Comparison of ENCODE assay signal across 7 mouse cellular contexts in genomic region chr19:29046961-29047333, GRCm38 (mm10). TPM values are rescaled to one million over a fixed set of nuclear protein-coding genes. Genes with fewer than 3 reads are reported as not detected.
DNase-seq lines count a peak whose midpoint lies in the region; ATAC-seq lines count a peak whose summit lies in the region.

No protein-coding gene starts in this region.

- H3K9ac ChIP-seq in neural tube, embryonic 11.5 days (ENCODE audit: low read length) = peak overlapping the region; percentile 92
- peak overlapping the region; percentile 80 for H3K9ac ChIP-seq in limb, embryonic 12.5 days (replicated peaks)
- 0 out of 2 replicates have a peak overlapping the region, but pooled peaks have one; percentile 79 for H3K9ac ChIP-seq in stomach, embryonic 15.5 days

- no peaks in the 10 kb centered on the region for H3K36me3 ChIP-seq in neural tube, embryonic 11.5 days (ENCODE audit: control insufficient read depth, insufficient read depth, low read length)
- H3K36me3 ChIP-seq in forebrain, embryonic 10.5 days (replicated peaks) = peaks cover 3% of the 10 kb centered on the region; the same call in 1 of the 2 replicates
- H3K36me3 ChIP-seq in limb, embryonic 12.5 days = 0 out of 2 replicates have a peak, but pooled peaks cover 2% of the 10 kb centered on the region
- H3K36me3 ChIP-seq in stomach, embryonic 15.5 days = no peaks in the 10 kb centered on the region

- H3K4me2 ChIP-seq in neural tube, embryonic 11.5 days (ENCODE audit: low read depth) = peak overlapping the region; percentile 71
- peak overlapping the region; percentile 66 for H3K4me2 ChIP-seq in limb, embryonic 12.5 days
- peak overlapping the region; percentile 70 for H3K4me2 ChIP-seq in stomach, embryonic 15.5 days

- 33% methylated on average over 4 of the region's 4 CpGs for WGBS in neural tube, embryonic 11.5 days
- whole genome bisulfite sequencing in forebrain, embryonic 10.5 days = 44% methylated on average over 4 of the region's 4 CpGs
- 34% methylated on average over 4 of the region's 4 CpGs for WGBS in limb, embryonic 12.5 days
- WGBS in stomach, embryonic 15.5 days = 24% methylated on average over 4 of the region's 4 CpGs

- H3K4me3 ChIP-seq in neural tube, embryonic 11.5 days (ENCODE audit: low read depth, low read length) = peak overlapping the region; percentile 77
- peak overlapping the region; percentile 85 for H3K4me3 ChIP-seq in forebrain, embryonic 10.5 days
- peak overlapping the region; percentile 79 for H3K4me3 ChIP-seq in limb, embryonic 12.5 days (replicated peaks)
- peak overlapping the region; percentile 75 for H3K4me3 ChIP-seq in stomach, embryonic 15.5 days (replicated peaks)

- no peak for ATAC-seq in neural tube, embryonic 11.5 days (ENCODE audit: insufficient read depth, low FRiP score, low TSS enrichment)
- ATAC-seq in limb, embryonic 12.5 days (ENCODE audit: insufficient number of reproducible peaks, insufficient read depth, low FRiP score, low TSS enrichment, low read depth) = no peak
- no peak for ATAC-seq in stomach, embryonic 15.5 days (ENCODE audit: insufficient read depth, low FRiP score, low read depth)

- no peak for DNase-seq in neural tube, embryonic 11.5 days (ENCODE audit: low spot score)
- DNase-seq in neural tube, embryonic 10.5 days (ENCODE audit: extremely low spot score, low spot score) = no peak
- no peak for DNase-seq in forebrain, embryonic 10.5 days (ENCODE audit: extremely low spot score, low spot score)
- DNase-seq in gastrocnemius, postnatal 4 days (ENCODE audit: low spot score in 2 of 2) = no peak
- DNase-seq in cerebellum, adult 11 months = no peak

- peaks cover 9% of the 10 kb centered on the region for H3K4me1 ChIP-seq in neural tube, embryonic 11.5 days (ENCODE audit: control insufficient read depth, insufficient read depth, low read length)
- peaks cover 67% of the 10 kb centered on the region for H3K4me1 ChIP-seq in forebrain, embryonic 10.5 days
- H3K4me1 ChIP-seq in limb, embryonic 12.5 days (replicated peaks) = peaks cover 20% of the 10 kb centered on the region; the same call in 1 of the 2 replicates
- H3K4me1 ChIP-seq in stomach, embryonic 15.5 days = no peaks in the 10 kb centered on the region; the same call in 1 of the 2 replicates

- H3K27ac ChIP-seq in neural tube, embryonic 11.5 days (ENCODE audit: low read depth, low read length) = 0 out of 2 replicates have a peak overlapping the region, but pooled peaks have one; percentile 68
- H3K27ac ChIP-seq in forebrain, embryonic 10.5 days = peak overlapping the region; percentile 97
- peak overlapping the region; percentile 87 for H3K27ac ChIP-seq in limb, embryonic 12.5 days
- H3K27ac ChIP-seq in stomach, embryonic 15.5 days = peak overlapping the region; percentile 79

- H3K27me3 ChIP-seq in neural tube, embryonic 11.5 days (ENCODE audit: control insufficient read depth, insufficient read depth, low read length) = no peaks in the 10 kb centered on the region
- H3K27me3 ChIP-seq in forebrain, embryonic 10.5 days (ENCODE audit: poor library complexity, severe bottlenecking) = 0 out of 2 replicates have a peak, but pooled peaks cover 8% of the 10 kb centered on the region
- H3K27me3 ChIP-seq in limb, embryonic 12.5 days = no peaks in the 10 kb centered on the region
- H3K27me3 ChIP-seq in stomach, embryonic 15.5 days (replicated peaks) = no peaks in the 10 kb centered on the region

- no peaks in the 10 kb centered on the region for H3K9me3 ChIP-seq in neural tube, embryonic 11.5 days (ENCODE audit: control insufficient read depth, low read length)
- no peaks in the 10 kb centered on the region for H3K9me3 ChIP-seq in forebrain, embryonic 10.5 days
- H3K9me3 ChIP-seq in limb, embryonic 12.5 days = no peaks in the 10 kb centered on the region
- H3K9me3 ChIP-seq in stomach, embryonic 15.5 days = no peaks in the 10 kb centered on the region

RNA-seq across cellular contexts. Expression of gene Ak3, which starts 0.8 kb away (rescaled TPM):
- 78.7 and 82.7 TPM in 2 replicates for polyA plus RNA-seq in neural tube, embryonic 11.5 days (2014; fragmentation: Nextera tagmentation; extraction: Ambion mirVana)
- 82.9 and 85.3 TPM in 2 replicates for polyA plus RNA-seq in forebrain, embryonic 10.5 days (2016; fragmentation: Nextera tagmentation; extraction: Ambion mirVana)
- 71.8 and 73.2 TPM in 2 replicates for polyA plus RNA-seq in limb, embryonic 12.5 days (2016; fragmentation: Nextera tagmentation; extraction: Ambion mirVana)
- polyA plus RNA-seq in stomach, embryonic 15.5 days (2015; fragmentation: Nextera tagmentation; extraction: Ambion mirVana) = 107 and 115 TPM in 2 replicates
- total RNA-seq in gastrocnemius, postnatal 4 days (2021) = 10 to 100 TPM; 70.0 to 71.5 TPM

RNA-seq across cellular contexts. Expression of gene Rcl1, which starts 54.2 kb away (rescaled TPM):
- polyA plus RNA-seq in neural tube, embryonic 11.5 days (2014; fragmentation: Nextera tagmentation; extraction: Ambion mirVana) = 55.0 and 58.8 TPM in 2 replicates
- polyA plus RNA-seq in forebrain, embryonic 10.5 days (2016; fragmentation: Nextera tagmentation; extraction: Ambion mirVana) = 86.9 and 91.6 TPM in 2 replicates
- polyA plus RNA-seq in limb, embryonic 12.5 days (2016; fragmentation: Nextera tagmentation; extraction: Ambion mirVana) = 59.3 and 61.5 TPM in 2 replicates
- polyA plus RNA-seq in stomach, embryonic 15.5 days (2015; fragmentation: Nextera tagmentation; extraction: Ambion mirVana) = 57.0 and 57.7 TPM in 2 replicates
- 10 to 100 TPM; 11.6 to 12.6 TPM for total RNA-seq in gastrocnemius, postnatal 4 days (2021)

RNA-seq across cellular contexts. Expression of gene Cdc37l1, which starts 56.8 kb away (rescaled TPM):
- 51.8 and 53.0 TPM in 2 replicates for polyA plus RNA-seq in neural tube, embryonic 11.5 days (2014; fragmentation: Nextera tagmentation; extraction: Ambion mirVana)
- 37.2 and 37.6 TPM in 2 replicates for polyA plus RNA-seq in forebrain, embryonic 10.5 days (2016; fragmentation: Nextera tagmentation; extraction: Ambion mirVana)
- 48.2 and 48.8 TPM in 2 replicates for polyA plus RNA-seq in limb, embryonic 12.5 days (2016; fragmentation: Nextera tagmentation; extraction: Ambion mirVana)
- polyA plus RNA-seq in stomach, embryonic 15.5 days (2015; fragmentation: Nextera tagmentation; extraction: Ambion mirVana) = 33.5 and 33.9 TPM in 2 replicates
- total RNA-seq in gastrocnemius, postnatal 4 days (2021) = 10 to 100 TPM; 33.2 to 39.2 TPM
